Mouse (Mus musculus) ES-E14 (cell line): Measurements from ENCODE around the gene Itgae.

ENCODE experiments used
- CHD2 ChIP-seq: IDR thresholded peaks from 2 replicates; pipeline ENCODE4 v1.6.1; 2014; ENCODE audit warnings: mild to moderate bottlenecking, low read depth, low read length, inconsistent platforms
- MAFK ChIP-seq: IDR thresholded peaks from 2 replicates; pipeline ENCODE4 v1.6.1; 2014; ENCODE audit warnings: mild to moderate bottlenecking, low read depth, low read length, inconsistent platforms; ENCODE audit not compliant: insufficient read depth
- ZC3H11A ChIP-seq: IDR thresholded peaks from 2 replicates; pipeline ENCODE4 v1.6.1; 2012; ENCODE audit warnings: low read depth, mild to moderate bottlenecking, inconsistent platforms, low read length, borderline replicate concordance
- ZNF384 ChIP-seq: IDR thresholded peaks from 2 replicates; pipeline ENCODE4 v1.6.1; 2012; ENCODE audit warnings: low read depth, low read length, inconsistent platforms

- TF ChIP-seq CHD2 (no peak), ZC3H11A (no peak), MAFK (no peak), ZNF384 (no peak)
These were observed 46.1 kb upstream of the Itgae start for GRCm38 (mm10) chr11:73044229-73044755.
